Mouse (Mus musculus) neural tube, embryonic 11.5 days (tissue): ENCODE data around the gene Epm2a. TPM values are rescaled to one million over a fixed set of nuclear protein-coding genes. Genes with fewer than 3 reads are reported as not detected.
A peak's percentile ranks its signal among the peaks of the same experiment; 100 is the strongest.
"Not testable (repeated sequence)": the region's sequence is repeated elsewhere in the genome, so short reads cannot be mapped to it uniquely, and the experiment has no call there.

Source experiments
- ATAC-seq: fragments of 200-750 bp; cut with Nextera tagmentation; 2 replicates; pipeline ENCODE4 v1.8.0; 2017; ENCODE audit warnings: moderate number of reproducible peaks, mild to moderate bottlenecking, moderate TSS enrichment, moderate library complexity; ENCODE audit not compliant: insufficient read depth, low FRiP score, low TSS enrichment
- DNase-seq: peaks from one replicate; pipeline ENCODE4 v3.0.0-alpha.2; 2015; ENCODE audit warnings: low spot score
- H3K27ac ChIP-seq: fragments of 300-500 bp; sonication (generic); 2 replicates; pipeline ENCODE4 v1.5.1; 2014; ENCODE audit warnings: low read depth, mild to moderate bottlenecking, low read length
- H3K27me3 ChIP-seq: fragments of 300-500 bp; sonication (generic); 2 replicates; pipeline ENCODE4 v1.6.1; 2014; ENCODE audit warnings: mild to moderate bottlenecking, low read length, mixed read lengths; ENCODE audit not compliant: control insufficient read depth, insufficient read depth
- H3K36me3 ChIP-seq: fragments of 300-500 bp; sonication (generic); 2 replicates; pipeline ENCODE4 v1.6.1; 2014; ENCODE audit warnings: mild to moderate bottlenecking, low read length, moderate library complexity, mixed read lengths; ENCODE audit not compliant: control insufficient read depth, insufficient read depth
- H3K4me1 ChIP-seq: fragments of 300-500 bp; sonication (generic); 2 replicates; pipeline ENCODE4 v1.6.1; 2014; ENCODE audit warnings: low read length, mixed read lengths; ENCODE audit not compliant: control insufficient read depth, insufficient read depth
- H3K4me2 ChIP-seq: fragments of 300-500 bp; sonication (generic); 2 replicates; pipeline ENCODE4 v1.6.1; 2014; ENCODE audit warnings: low read depth, mild to moderate bottlenecking, moderate library complexity
- H3K4me3 ChIP-seq: fragments of 300-500 bp; sonication (generic); 2 replicates; pipeline ENCODE4 v1.5.1; 2014; ENCODE audit warnings: low read depth, low read length
- H3K9ac ChIP-seq: fragments of 300-500 bp; sonication (generic); 2 replicates; pipeline ENCODE4 v1.6.1; 2014; ENCODE audit warnings: mild to moderate bottlenecking, low read length
- H3K9me3 ChIP-seq: fragments of 300-500 bp; sonication (generic); 2 replicates; pipeline ENCODE4 v1.6.1; 2016; ENCODE audit warnings: low read length; ENCODE audit not compliant: control insufficient read depth
- WGBS: fragments of 180-500 bp; shearing (Covaris S2); extraction: QIAGEN DNeasy Blood & Tissue Kit; methylation state at CpG from one replicate; pipeline ENCODE4 v1.1.7; 2014; 5-methylcytosine and 5-hydroxymethylcytosine counted together
- polyA plus RNA-seq: library from polyadenylated mRNA; unstranded; fragments of >200 nt; fragmentation: Nextera tagmentation; extraction: Ambion mirVana; gene quantifications from 2 replicates; pipeline ENCODE4 v1.2.1, GENCODE M21; 2014

Epm2a gene
- 0.40 and 0.87 TPM in 2 replicates for polyA plus RNA-seq

DNA sequence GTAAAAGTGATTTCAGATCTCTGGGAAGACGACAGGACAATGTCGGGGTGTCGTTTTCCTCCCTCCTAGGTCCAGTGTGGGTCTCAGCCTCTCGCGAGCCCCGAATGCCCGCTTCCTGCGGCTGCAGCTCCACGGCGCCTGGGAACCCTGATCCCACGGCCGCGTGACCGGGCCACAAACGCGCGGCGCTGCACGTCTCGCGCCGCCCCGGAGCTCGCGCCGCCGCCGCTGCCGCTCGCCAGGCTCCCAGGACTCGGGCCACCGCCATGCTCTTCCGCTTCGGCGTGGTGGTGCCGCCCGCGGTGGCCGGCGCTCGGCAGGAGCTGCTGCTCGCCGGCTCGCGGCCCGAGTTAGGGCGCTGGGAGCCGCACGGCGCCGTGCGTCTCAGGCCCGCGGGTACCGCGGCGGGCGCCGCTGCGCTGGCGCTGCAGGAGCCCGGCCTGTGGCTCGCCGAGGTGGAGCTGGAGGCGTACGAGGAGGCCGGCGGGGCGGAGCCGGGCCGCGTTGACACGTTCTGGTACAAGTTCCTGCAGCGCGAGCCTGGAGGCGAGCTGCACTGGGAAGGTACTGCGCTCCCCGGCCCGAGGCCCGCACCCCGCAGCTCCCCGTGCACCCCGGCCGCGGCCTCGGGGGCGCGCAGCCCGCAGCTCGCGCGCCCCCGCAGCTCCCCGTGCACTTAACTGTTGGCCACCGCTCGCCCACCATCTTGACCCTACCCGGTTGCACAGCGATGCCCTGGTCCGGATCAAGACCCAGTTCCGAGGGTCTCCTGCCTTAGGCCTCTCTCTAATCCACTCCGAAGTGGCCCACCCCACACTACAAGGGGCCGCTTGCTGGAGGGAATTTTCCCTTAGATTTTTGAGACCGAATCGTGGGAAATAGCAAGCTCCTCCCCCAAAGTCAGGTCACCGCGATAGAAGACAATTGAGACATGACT, at the start of gene Epm2a:
Epm2a (plus strand) TSS at position 200 of the 937 bp plus-strand sequence.
- under 1% methylated on average over 92 of the region's 106 CpGs for WGBS
- peak within 1 kb of the TSS; percentile 95 for H3K27ac ChIP-seq
- H3K36me3 ChIP-seq, result no peaks in the 10 kb centered on the region
- H3K9me3 ChIP-seq, result no peaks in the 10 kb centered on the region
- H3K4me2 ChIP-seq, result peak within 1 kb of the TSS; percentile 57
- H3K4me3 ChIP-seq, result peak within 1 kb of the TSS; percentile 64
- DNase-seq (peak; percentile 84), ATAC-seq (peak; percentile 94)
- no peaks in the 10 kb centered on the region for H3K27me3 ChIP-seq
- no peaks in the 10 kb centered on the region for H3K4me1 ChIP-seq
- peak within 1 kb of the TSS; percentile 95 for H3K9ac ChIP-seq

DNA sequence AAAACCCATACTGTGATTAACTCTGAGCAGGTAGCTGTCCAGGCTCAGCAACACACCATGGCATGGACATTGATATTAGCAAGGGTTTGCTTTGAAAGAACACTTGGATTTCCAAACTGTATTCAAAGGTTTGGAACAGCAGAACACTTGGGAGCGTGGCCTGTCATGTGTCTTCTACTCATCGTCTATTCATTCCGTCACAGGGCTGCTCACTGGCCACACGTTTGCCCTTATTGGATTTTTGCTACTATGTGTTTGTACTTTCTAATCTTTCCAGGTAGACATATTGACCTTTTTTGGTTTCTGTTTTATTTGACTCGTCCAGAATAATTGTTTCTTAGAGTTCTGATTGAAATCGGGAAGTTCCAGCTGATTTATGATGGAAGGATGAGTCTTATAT, 44.8 kb upstream of the Epm2a start:
- no peak for ATAC-seq
- H3K4me1 ChIP-seq, result no peaks in the 10 kb centered on the region
- H3K9ac ChIP-seq, result no peak overlapping the region
- no peak overlapping the region for H3K4me2 ChIP-seq
- WGBS, result 94% methylated on average over 6 of the region's 6 CpGs
- no peaks in the 10 kb centered on the region for H3K9me3 ChIP-seq
- H3K36me3 ChIP-seq, result no peaks in the 10 kb centered on the region
- H3K27me3 ChIP-seq, result no peaks in the 10 kb centered on the region
- DNase-seq, result no peak
- no peak overlapping the region for H3K4me3 ChIP-seq
- no peak overlapping the region for H3K27ac ChIP-seq

DNA sequence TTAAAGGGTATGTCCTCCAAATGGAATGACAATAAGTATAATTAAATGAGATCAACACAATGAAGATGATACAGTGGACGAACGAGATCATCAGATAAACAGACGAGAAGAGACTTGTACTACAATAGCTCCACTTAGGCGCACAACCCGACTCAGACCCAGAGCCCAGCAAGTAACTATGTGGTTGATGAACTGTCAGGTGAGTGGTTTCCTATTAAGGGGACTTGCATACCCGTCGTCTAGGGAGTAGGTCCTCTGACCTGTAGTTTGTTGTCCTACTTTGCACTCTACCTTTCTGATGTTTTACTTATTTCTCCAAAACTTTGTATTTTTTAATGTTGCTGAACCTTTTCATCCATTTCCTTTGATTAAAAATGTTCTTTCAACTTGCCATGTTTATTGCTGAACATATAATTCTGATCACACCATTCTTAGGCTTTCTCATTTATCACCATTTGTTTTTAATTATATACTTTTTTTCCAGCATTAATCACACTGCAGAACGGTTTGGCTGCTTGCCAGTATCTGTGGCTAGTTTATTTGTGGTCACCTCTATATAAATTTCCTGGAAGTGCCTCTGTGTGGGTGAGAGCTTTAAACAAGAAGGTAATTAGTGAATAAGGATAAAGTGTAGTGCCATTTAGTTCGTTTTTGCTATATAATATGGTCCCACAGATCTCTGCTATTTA, 37.7 kb upstream of the Epm2a start:
- ATAC-seq, result no peak
- Histone ChIP-seq H3K27ac (no peak overlapping the region), H3K4me3 (no peak overlapping the region), H3K27me3 (no peaks in the 10 kb centered on the region), H3K9me3 (no peaks in the 10 kb centered on the region), H3K36me3 (no peaks in the 10 kb centered on the region), H3K4me2 (no peak overlapping the region), H3K4me1 (peaks cover 2% of the 10 kb centered on the region; the same call in 1 of the 2 replicates), H3K9ac (no peak overlapping the region)
- no peak for DNase-seq
- WGBS, result 87% methylated on average over 9 of the region's 9 CpGs

DNA sequence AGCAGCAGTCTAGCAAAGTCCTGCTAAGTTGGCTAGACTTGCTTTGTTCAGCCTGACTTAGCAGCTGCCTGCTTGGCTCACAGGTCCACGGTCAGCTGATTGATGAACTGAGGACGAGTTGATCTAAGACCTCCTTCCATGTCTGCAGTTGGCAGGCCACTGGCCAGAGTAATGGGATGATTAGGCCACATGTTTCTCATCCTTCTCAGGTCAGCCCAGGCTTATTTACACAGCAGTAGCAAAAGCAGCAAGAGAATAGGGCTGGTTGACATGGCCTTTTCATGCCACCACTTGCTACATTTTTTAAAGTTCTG, 37.2 kb upstream of the Epm2a start:
- DNase-seq (peak; percentile 14), ATAC-seq (no peak)
- no peak overlapping the region for H3K9ac ChIP-seq
- H3K27ac ChIP-seq, result no peak overlapping the region
- no peak overlapping the region for H3K4me2 ChIP-seq
- no peaks in the 10 kb centered on the region for H3K36me3 ChIP-seq
- H3K4me3 ChIP-seq, result no peak overlapping the region
- WGBS, result 73% methylated on average over 2 of the region's 2 CpGs
- peaks cover 2% of the 10 kb centered on the region; the same call in 1 of the 2 replicates for H3K4me1 ChIP-seq
- no peaks in the 10 kb centered on the region for H3K27me3 ChIP-seq
- H3K9me3 ChIP-seq, result no peaks in the 10 kb centered on the region

DNA sequence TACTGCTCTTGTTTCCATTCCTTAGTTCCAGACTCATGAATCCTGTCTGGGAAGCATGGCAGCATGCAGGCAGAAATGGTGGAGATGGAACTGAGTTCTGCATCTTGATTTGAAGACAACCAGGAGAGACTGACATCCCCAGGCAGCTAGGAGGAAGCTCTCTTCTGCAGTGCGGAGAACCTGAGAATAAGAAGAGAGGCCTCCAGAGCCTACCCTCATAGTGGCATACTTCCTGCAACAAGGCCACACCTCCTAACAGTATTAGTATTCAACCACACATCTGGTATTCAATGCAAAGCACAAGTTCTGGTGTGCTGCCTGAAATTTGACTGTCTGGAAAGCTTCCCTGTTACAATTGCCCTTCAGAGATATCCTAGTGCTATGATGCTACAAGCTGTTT, 33.3 kb upstream of the Epm2a start:
- Histone ChIP-seq H3K9ac (no peak overlapping the region), H3K36me3 (no peaks in the 10 kb centered on the region), H3K27me3 (no peaks in the 10 kb centered on the region), H3K4me2 (no peak overlapping the region), H3K4me1 (peaks cover 2% of the 10 kb centered on the region; the same call in 1 of the 2 replicates), H3K27ac (no peak overlapping the region), H3K4me3 (no peak overlapping the region), H3K9me3 (no peaks in the 10 kb centered on the region)
- ATAC-seq, result no peak
- WGBS, result 96% methylated on average over 1 of the region's 1 CpGs
- DNase-seq, result no peak

DNA sequence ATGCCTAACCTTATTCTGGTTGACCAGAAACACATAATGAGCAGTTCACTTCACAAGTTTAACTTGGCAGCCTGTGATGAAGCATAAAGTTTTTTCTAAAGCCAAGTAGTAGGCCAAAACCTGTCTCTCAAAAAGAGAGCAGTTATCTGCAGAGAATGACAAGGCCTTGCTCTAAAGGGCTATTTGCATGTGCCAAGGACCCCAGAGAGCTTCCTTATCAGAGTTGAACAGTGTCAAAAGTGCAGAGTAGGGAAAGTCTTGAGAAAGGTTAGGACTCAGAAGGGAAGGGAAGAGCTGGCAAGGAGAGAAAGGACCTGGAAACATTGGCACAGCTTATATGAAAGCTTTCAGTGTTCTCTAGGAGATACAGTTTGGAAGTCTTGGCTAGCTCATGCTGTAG, 32.7 kb upstream of the Epm2a start:
- no peak for ATAC-seq
- Histone ChIP-seq H3K4me2 (no peak overlapping the region), H3K27me3 (no peaks in the 10 kb centered on the region), H3K27ac (no peak overlapping the region), H3K9ac (no peak overlapping the region), H3K36me3 (no peaks in the 10 kb centered on the region), H3K4me1 (peaks cover 2% of the 10 kb centered on the region; the same call in 1 of the 2 replicates), H3K9me3 (no peaks in the 10 kb centered on the region), H3K4me3 (no peak overlapping the region)
- DNase-seq, result no peak

DNA sequence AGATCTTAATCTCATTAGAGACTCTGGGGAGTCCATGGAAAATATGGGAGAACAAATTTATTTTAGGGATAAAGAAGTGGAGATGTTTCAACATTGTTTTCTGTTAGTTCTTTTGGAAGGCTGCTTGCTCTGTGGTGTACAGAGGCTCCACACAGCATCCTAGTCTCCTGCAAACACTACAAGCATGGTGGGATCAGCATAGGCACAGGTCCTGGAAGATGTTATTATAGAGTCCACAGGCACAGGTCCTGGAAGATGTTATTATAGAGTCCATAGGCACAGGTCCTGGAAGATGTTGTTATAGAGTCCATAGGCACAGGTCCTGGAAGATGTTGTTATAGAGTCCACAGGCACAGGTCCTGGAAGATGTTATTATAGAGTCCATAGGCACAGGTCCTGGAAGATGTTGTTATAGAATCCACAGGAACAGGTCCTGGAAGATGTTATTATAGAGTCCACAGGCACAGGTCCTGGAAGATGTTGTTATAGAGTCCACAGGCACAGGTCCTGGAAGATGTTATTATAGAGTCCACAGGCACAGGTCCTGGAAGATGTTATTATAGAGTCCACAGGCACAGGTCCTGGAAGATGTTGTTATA, 25.2 kb upstream of the Epm2a start:
- not testable (repeated sequence) for H3K4me2 ChIP-seq, DNase-seq, ATAC-seq, H3K27ac ChIP-seq, H3K9me3 ChIP-seq, H3K36me3 ChIP-seq, H3K27me3 ChIP-seq, H3K4me1 ChIP-seq, H3K4me3 ChIP-seq, H3K9ac ChIP-seq

DNA sequence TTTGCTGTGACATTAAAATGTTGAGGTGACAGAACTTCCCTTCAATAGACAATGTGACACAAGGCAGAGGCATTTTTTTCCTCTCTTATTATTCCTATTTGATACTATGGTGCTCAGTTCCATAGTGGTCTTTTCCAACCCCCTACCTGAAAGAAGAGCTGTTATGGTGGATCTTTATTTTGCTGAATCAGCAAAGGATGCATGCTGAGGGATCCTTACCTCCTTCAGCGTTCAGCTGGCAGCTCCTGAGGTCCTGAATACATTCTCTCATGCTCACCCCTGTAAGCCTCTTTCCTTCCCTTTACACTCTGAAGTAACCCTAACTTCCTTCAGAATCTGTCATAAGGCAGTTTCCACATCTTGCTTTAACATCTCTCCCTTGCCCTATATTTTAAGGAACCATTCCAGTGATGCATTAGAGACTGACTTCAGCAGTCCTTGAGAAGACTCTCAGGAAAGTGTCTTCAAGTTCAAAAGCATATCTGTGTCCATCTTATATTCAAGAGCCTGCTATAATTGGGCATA, 23.7 kb upstream of the Epm2a start:
- Histone ChIP-seq H3K4me3 (no peak overlapping the region), H3K36me3 (no peaks in the 10 kb centered on the region), H3K27ac (no peak overlapping the region), H3K4me2 (no peak overlapping the region), H3K4me1 (no peaks in the 10 kb centered on the region), H3K27me3 (no peaks in the 10 kb centered on the region), H3K9me3 (no peaks in the 10 kb centered on the region), H3K9ac (no peak overlapping the region)
- no peak for ATAC-seq
- no peak for DNase-seq
- WGBS, result 87% methylated on average over 1 of the region's 1 CpGs
